Mouse (Mus musculus) ovary, postnatal 36 days (tissue): ENCODE measurements around the gene Larp6.
A peak's percentile ranks its signal among the peaks of the same experiment; 100 is the strongest.

Experiments
- DNase-seq: peaks from one replicate; pipeline ENCODE4 v3.0.0; 2022; ENCODE audit warnings: low spot score, mixed read lengths

Larp6 gene

DNA sequence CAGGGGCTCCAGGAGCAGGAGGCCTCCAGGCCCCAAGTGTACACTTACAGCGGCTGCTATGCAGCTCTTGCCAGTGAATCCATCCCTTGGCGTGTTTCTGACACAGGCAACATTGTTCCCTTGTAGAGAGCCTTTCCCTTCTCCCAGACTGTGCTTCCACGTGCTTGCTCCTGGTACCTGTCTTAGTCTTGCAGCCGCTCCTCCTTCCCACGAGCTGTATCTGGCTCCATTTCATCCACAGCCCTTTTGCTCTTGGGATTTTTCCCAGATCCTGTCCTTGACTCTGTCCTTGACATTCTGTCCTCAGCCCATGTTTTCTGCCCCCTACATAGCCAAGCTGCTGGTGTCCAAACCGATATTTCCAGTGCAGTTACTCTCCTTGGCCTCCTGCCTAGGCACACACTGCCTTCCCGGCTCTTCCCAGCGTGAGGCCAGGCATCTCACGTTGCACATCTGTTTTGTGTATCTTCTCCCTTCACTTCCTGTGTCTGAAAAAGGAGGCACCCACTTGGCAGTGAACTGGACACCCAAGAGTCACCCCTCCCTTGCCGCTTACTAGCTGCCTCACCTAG lies 46.7 kb downstream of the Larp6 start:
- peak; percentile 31 for DNase-seq

DNA sequence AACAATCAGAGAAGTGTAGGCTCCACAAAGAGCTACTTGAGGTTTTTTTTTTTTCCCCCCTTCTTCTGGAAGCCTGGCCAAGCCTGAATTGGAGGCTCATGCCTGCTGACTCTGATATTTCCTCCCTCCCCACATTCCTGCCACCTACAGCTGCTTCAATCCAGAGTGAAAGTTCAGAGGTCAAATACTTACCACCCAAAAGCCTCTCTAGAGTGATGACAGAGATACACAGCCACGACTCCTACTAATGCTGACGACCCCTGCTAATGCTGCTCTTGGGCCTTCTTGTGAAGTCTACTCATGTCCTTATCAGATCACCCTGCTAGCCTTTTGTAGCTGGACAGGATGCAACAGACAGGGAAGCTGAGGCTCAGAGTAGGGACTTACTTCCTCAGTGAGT lies 52.4 kb downstream of the Larp6 start:
- DNase-seq = no peak

GRCm38 (mm10) chr9:60768393-60768792 lies 55.6 kb downstream of the Larp6 start:
- no peak for DNase-seq

GRCm38 (mm10) chr9:60769711-60770111 lies 56.9 kb downstream of the Larp6 start:
- DNase-seq = no peak

DNA sequence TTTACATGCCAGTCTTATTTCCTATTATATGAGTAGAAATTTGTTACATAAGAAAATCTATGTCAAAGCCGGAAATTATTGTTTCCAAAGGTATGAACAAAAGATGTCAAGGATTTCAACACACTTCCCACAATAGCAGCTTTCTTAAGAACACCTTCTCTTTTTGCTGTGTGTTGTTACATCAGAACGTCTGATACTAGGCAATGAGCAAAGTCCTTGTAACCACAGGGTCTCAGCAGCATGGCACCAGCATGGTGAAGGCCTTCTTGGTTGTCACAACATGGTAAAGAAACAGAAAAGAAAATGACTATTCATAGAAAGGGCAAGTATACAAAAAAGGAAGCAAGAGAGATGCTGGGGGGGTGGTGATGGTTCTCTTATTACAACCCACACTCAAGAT lies 60.9 kb downstream of the Larp6 start:
- DNase-seq = no peak

DNA sequence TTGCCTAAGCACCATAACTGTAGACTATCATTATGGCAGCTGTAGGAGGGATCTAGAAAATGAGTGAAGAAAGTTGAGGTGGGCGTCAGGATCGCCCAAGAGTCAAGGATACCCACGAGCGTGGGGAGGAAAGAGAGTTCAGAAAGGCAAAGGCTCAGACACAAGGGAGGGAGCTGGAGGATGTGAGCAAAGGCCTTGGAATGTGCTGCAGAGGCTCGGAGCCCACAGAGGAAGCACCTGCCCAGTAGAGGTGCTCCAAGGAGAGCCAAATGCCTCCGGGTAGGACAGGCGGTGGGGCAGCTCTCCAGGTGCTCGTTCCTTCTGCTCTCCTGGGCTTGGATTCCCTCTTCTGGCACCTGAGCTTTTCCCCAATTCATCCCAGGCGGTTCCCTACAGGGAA lies 64.1 kb downstream of the Larp6 start:
- no peak for DNase-seq

GRCm38 (mm10) chr9:60782057-60782789 lies 69.4 kb downstream of the Larp6 start:
- DNase-seq = no peak

DNA sequence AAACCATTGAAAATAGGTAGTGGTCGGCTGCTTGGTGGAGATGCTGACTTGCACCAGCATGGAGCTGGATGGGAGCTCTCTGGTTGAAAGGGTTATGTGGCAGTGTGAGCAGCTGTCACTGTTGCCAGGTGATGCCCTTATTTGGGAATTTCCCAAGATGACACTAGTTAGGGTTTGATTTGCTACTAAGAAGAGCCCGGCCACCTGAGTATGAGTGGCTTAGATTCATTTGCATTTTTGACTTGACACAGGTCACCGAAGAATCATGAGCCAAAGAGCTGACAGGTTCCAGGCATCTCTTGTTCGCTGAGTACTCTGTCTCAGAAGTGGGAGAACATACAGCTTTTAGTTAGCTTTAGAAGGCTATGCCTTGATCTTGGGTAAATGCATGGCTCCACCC lies 72.3 kb downstream of the Larp6 start:
- no peak for DNase-seq

- no peak for DNase-seq
Observed at GRCm38 (mm10) chr9:60787517-60788110, 74.8 kb downstream of the Larp6 start.
